Mouse (Mus musculus) CD4-positive helper T cell, adult 2 months (primary cell): Measurements from ENCODE around the gene Hps1.

Experiments used
- DNase-seq: peaks from one replicate; pipeline ENCODE4 v3.0.0-alpha.2; 2012; ENCODE audit warnings: low read depth, missing footprints, low spot score

The Hps1 gene

GRCm38 (mm10) chr19:42718101-42718500 is 61.7 kb downstream of the Hps1 start:
- DNase-seq, result no peak

- no peak for DNase-seq
Observed at GRCm38 (mm10) chr19:42717668-42718067, 62.1 kb downstream of the Hps1 start.

- no peak for DNase-seq
Observed at GRCm38 (mm10) chr19:42716507-42716906, 63.3 kb downstream of the Hps1 start.

GRCm38 (mm10) chr19:42713770-42714169 is 66.0 kb downstream of the Hps1 start:
- DNase-seq, result no peak
